Comparison of ENCODE assay signal across 9 mouse cellular contexts in genomic region chr10:110989729-110990128, GRCm38 (mm10). TPM values are rescaled to one million over a fixed set of nuclear protein-coding genes. Genes with fewer than 3 reads are reported as not detected.
DNase-seq lines count a peak whose midpoint lies in the region; ATAC-seq and TF ChIP-seq lines count a peak whose summit lies in the region.
"Had no signal": no experiment of that assay in that cellular context is flagged by ENCODE, and none has a peak within 500 bp of the region (broad histone marks: within the 10 kb centered on the region; RNA-seq: fewer than 3 reads in every experiment).

No protein-coding gene starts in this region.

- no peak overlapping the region for H3K4me3 ChIP-seq in forebrain, postnatal 0 days (ENCODE audit: low read depth, low read length)
- no peak overlapping the region for H3K4me3 ChIP-seq in forebrain, embryonic 13.5 days
- no peak overlapping the region for H3K4me3 ChIP-seq in liver, embryonic 14.5 days (ENCODE audit: insufficient read depth in 1 of 2, low read depth in 2 of 2, low read length in 2 of 2)
- H3K4me3 ChIP-seq: embryonic facial prominence, embryonic 13.5 days had no signal

- no peaks in the 10 kb centered on the region for H3K36me3 ChIP-seq in forebrain, postnatal 0 days (ENCODE audit: insufficient read depth)
- no peaks in the 10 kb centered on the region for H3K36me3 ChIP-seq in forebrain, embryonic 13.5 days (ENCODE audit: poor library complexity, severe bottlenecking)
- no peaks in the 10 kb centered on the region for H3K36me3 ChIP-seq in liver, embryonic 14.5 days (replicated peaks; ENCODE audit: control insufficient read depth, insufficient read depth, low read depth)
- H3K36me3 ChIP-seq: embryonic facial prominence, embryonic 13.5 days had no signal

- H3K27me3 ChIP-seq in forebrain, postnatal 0 days (ENCODE audit: insufficient read depth, low read length), result no peaks in the 10 kb centered on the region
- no peaks in the 10 kb centered on the region for H3K27me3 ChIP-seq in forebrain, embryonic 13.5 days
- no peaks in the 10 kb centered on the region for H3K27me3 ChIP-seq in liver, embryonic 14.5 days (ENCODE audit: control insufficient read depth, insufficient read depth, low read length)
- H3K27me3 ChIP-seq: embryonic facial prominence, embryonic 13.5 days had no signal

- TF ChIP-seq CTCF in forebrain, postnatal 0 days (IDR thresholded peaks at IDR 0.05; ENCODE audit: low read depth), result peak; percentile 50; the same call in 1 of the 2 replicates
- peak; percentile 17; the same call in 1 of the 2 replicates for TF ChIP-seq CTCF in liver, embryonic 14.5 days (IDR thresholded peaks at IDR 0.05; ENCODE audit: low read depth)

- no peak for TF ChIP-seq EP300 in liver, embryonic 14.5 days (IDR thresholded peaks at IDR 0.05; ENCODE audit: low read depth)

- H3K4me2 ChIP-seq in forebrain, postnatal 0 days (ENCODE audit: low read depth), result no peak overlapping the region
- H3K4me2 ChIP-seq in forebrain, embryonic 13.5 days, result no peak overlapping the region
- no peak overlapping the region for H3K4me2 ChIP-seq in liver, embryonic 14.5 days (ENCODE audit: low read depth)
- H3K4me2 ChIP-seq: embryonic facial prominence, embryonic 13.5 days had no signal

- 0 out of 2 replicates have a peak, but pooled peaks cover 7% of the 10 kb centered on the region for H3K4me1 ChIP-seq in forebrain, postnatal 0 days (ENCODE audit: insufficient read depth)
- peaks cover 11% of the 10 kb centered on the region for H3K4me1 ChIP-seq in forebrain, embryonic 13.5 days
- peaks cover 15 to 18% of the 10 kb centered on the region in 2 experiments for H3K4me1 ChIP-seq in liver, embryonic 14.5 days (replicated peaks; ENCODE audit: control insufficient read depth in 2 of 2, insufficient read depth in 2 of 2, low read length in 1 of 2)

- no peak overlapping the region for H3K27ac ChIP-seq in forebrain, postnatal 0 days (ENCODE audit: low read depth, low read length)
- no peak overlapping the region for H3K27ac ChIP-seq in forebrain, embryonic 13.5 days
- no peak overlapping the region for H3K27ac ChIP-seq in liver, embryonic 14.5 days
- H3K27ac ChIP-seq: embryonic facial prominence, embryonic 13.5 days had no signal

- peak; percentile 50 for DNase-seq in forebrain, postnatal 0 days
- DNase-seq in liver, embryonic 14.5 days (ENCODE audit: low read depth in 3 of 3, low spot score in 3 of 3), result no peak
- DNase-seq in liver, result no peak
- DNase-seq in Muller cell, postnatal 12 days (ENCODE audit: inconsistent ontology term), result no peak
- DNase-seq in urinary bladder, adult 2 months (ENCODE audit: low spot score), result no peak

- no peak overlapping the region for H3K9ac ChIP-seq in forebrain, postnatal 0 days
- H3K9ac ChIP-seq in forebrain, embryonic 13.5 days, result no peak overlapping the region
- H3K9ac ChIP-seq in liver, embryonic 14.5 days (replicated peaks), result no peak overlapping the region
- H3K9ac ChIP-seq: embryonic facial prominence, embryonic 13.5 days had no signal

- no peaks in the 10 kb centered on the region for H3K9me3 ChIP-seq in forebrain, postnatal 0 days (ENCODE audit: low read length)
- H3K9me3 ChIP-seq in forebrain, embryonic 13.5 days (replicated peaks), result no peaks in the 10 kb centered on the region
- H3K9me3 ChIP-seq in liver, embryonic 14.5 days (ENCODE audit: control insufficient read depth, low read length), result no peaks in the 10 kb centered on the region
- H3K9me3 ChIP-seq: embryonic facial prominence, embryonic 13.5 days had no signal

- ATAC-seq in forebrain, postnatal 0 days, result no peak
- no peak for ATAC-seq in forebrain, embryonic 13.5 days
- no peak for ATAC-seq in liver, embryonic 14.5 days (ENCODE audit: insufficient read depth)
- ATAC-seq in activated CD4-positive, CD25-positive, alpha-beta regulatory T cell, adult 4 months, result peak; percentile 87
- 0 out of 2 replicates have a peak, but pooled peaks have one; percentile 40 for ATAC-seq in megakaryocyte-erythroid progenitor cell, adult 5-6 weeks (replicated peaks; ENCODE audit: low FRiP score, low TSS enrichment, poor library complexity, severe bottlenecking)

- WGBS in forebrain, postnatal 0 days, result 70% methylated on average over 2 of the region's 2 CpGs
- 72% methylated on average over 2 of the region's 2 CpGs for WGBS in forebrain, embryonic 13.5 days
- 43% methylated on average over 2 of the region's 2 CpGs for WGBS in liver, embryonic 14.5 days (ENCODE audit: insufficient replicate concordance)

RNA-seq across cellular contexts. Expression of gene Zdhhc17, which starts 20.2 kb away (rescaled TPM):
- total RNA-seq in forebrain, postnatal 0 days (2014; rRNA removed), result 66.9 and 71.6 TPM in 2 replicates
- 31.1 and 41.7 TPM in 2 replicates for polyA plus RNA-seq in forebrain, postnatal 0 days (2015; fragmentation: Nextera tagmentation; extraction: Ambion mirVana)
- 46.0 and 46.9 TPM in 2 replicates for polyA plus RNA-seq in forebrain, embryonic 13.5 days (2015; fragmentation: Nextera tagmentation; extraction: Ambion mirVana)
- polyA plus RNA-seq in liver, embryonic 14.5 days (2012; rRNA removed), result 4.5 and 5.9 TPM in 2 replicates
- 4.0 and 4.6 TPM in 2 replicates for polyA plus RNA-seq in liver, embryonic 14.5 days (2014; fragmentation: Nextera tagmentation; extraction: Ambion mirVana)
- polyA plus RNA-seq in activated CD4-positive, CD25-positive, alpha-beta regulatory T cell, adult 4 months (2017; shearing (Covaris generic)), result 10 to 100 TPM; 11.1 to 16.7 TPM
- 34.3 and 50.3 TPM in 2 replicates for total RNA-seq in megakaryocyte-erythroid progenitor cell, adult 5-6 weeks (2014; fragmentation: Nextera tagmentation)
- total RNA-seq in megakaryocyte-erythroid progenitor cell, adult 5-6 weeks (2017), result 37.7 and 40.9 TPM in 2 replicates
- 21.7 and 24.9 TPM in 2 replicates for polyA plus RNA-seq in urinary bladder, adult 2 months (2012; rRNA removed)

Comparison
In these comparisons a context has a peak if more than half of its experiments do, and no peak if none do; other contexts are left out.
1. ATAC-seq: peak in activated CD4-positive, CD25-positive, alpha-beta regulatory T cell, adult 4 months (single experiment) and megakaryocyte-erythroid progenitor cell, adult 5-6 weeks (single experiment); none in forebrain, postnatal 0 days (single experiment), forebrain, embryonic 13.5 days (single experiment) and liver, embryonic 14.5 days (single experiment).